Mouse (Mus musculus) B cell, adult (primary cell): ENCODE results near the gene Med19. TPM values are rescaled to one million over a fixed set of nuclear protein-coding genes. Genes with fewer than 3 reads are reported as not detected.

Source experiments
- total RNA-seq: library from RNA; stranded (reverse); gene quantifications from 4 replicates; pipeline ENCODE4 v1.2.4, GENCODE M21; 2023; ENCODE audit not compliant: inconsistent age

Gene Med19
- 14.5 to 17.4 TPM (median 16.1 TPM) in 4 replicates for total RNA-seq

DNA sequence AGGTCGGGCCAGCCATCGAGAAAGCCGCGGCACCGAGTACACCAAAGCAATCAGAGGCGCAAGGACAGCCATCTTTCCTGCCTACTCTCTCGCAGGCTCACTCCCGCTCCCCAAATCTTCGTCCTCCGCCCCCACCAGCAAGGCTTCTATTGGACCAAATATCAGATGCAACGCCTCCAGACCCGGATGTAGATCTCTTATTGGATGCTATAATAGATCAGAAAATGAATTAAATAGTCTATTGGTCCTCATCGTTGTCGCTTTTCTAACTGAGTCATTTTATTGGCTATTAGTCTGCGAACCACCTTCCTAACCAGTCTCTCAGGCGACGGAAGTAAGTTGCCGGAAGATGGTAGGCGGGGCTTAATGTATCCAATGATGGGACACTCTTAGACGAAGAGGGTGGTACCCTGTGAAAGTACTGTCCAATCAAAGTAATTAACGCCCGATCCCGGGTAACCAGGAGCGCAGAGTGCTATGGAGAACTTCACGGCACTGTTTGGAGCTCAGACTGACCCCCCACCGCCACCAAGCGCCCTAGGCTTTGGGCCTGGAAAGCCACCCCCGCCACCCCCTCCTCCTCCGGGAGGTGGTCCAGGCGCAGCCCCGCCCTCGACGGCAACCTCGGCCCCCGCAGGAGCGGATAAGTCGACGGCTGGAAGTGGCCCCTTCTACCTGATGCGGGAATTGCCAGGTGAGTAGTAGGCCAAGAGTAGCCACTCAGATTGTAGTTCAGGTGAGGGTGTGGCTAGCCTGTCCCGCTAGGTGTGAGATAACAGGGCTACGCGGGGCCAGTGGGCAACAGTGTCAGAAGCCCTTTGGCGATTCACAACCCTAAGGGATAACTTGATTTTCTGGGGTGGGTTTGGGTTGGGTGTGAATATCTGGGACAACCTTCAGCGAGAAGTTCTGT, at the start of gene Med19, which contains the start of gene Gm28635:
Gene Med19 (plus strand): TSS at position 435 of the 913 bp plus-strand sequence.
Gene Gm28635 (minus strand): TSS at position 74 of the 913 bp plus-strand sequence.

DNA sequence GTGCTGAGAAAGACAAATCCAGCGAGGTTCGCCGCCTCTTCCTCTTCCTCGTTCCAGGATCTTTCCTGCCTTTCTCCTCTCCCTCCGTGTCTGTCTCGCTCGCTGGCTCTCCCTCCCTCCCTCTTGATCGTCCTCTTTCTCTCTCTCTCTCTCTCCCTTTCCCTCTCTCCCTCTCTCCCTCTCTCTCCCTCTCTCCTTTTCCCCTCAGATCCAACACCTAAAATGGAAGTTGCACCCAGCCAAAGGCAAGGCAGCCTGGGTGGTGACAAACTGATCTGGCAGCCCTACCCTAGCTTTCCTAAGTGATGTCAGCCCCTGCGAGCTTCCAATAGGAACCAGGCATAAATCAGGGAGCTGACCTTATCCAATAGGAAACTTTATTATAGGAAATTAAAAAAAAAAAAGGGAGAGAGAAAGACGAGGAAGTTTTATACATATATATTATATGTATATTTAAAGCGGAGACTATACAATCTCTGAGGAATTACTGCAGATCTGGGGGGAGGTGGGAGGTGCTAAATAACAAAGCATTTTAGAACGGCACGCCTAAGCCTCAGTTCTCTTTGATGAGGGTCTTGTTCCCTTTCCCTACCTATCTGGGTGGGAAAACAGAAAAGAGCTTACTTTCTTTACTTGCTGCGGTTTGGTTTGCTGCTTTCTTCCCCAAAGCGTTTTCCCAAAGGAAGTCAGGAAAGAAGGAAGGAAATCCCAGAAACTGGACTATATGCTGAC, 27.6 kb upstream of the Med19 start, which contains the start of gene Ctnnd1:
Gene Ctnnd1 (minus strand): TSS at position 302 of the 732 bp plus-strand sequence.

GRCm38 (mm10) chr2:84658806-84659205, 19.4 kb upstream of the Med19 start, which contains the start of gene Btbd18:
Gene Btbd18 (plus strand): TSS chr2:84659079.

GRCm38 (mm10) chr2:84670569-84670933, 7.7 kb upstream of the Med19 start, which contains the start of gene Selenoh:
Gene Selenoh (minus strand): TSS chr2:84670770.

DNA sequence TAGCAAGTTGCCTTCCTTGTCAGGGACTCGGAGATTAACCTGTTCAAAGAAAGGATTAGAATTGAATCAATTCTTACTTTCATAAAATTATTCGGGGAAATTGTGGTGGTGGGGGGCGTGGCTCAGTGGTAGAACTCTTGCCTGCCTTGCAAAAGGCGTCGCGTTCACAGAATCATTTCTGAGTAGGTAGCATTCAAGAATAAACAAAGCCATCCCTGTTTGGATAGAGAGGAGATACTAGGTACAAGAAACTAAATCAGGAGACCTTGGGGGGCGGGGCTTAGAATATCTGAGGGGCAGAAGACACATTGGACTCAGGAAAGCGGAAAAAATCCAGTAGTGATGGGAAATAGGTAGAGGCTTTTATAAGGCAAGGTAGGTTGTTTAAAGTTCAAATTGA, 814 bp downstream of the Med19 start, which contains the start of gene Tmx2:
Gene Tmx2 (minus strand): TSS at position 125 of the 400 bp plus-strand sequence.

GRCm38 (mm10) chr2:84714811-84715561, 36.8 kb downstream of the Med19 start, which contains the start of gene Zdhhc5:
Gene Zdhhc5 (minus strand): TSS chr2:84715180.

GRCm38 (mm10) chr2:84727172-84727858, 49.1 kb downstream of the Med19 start, which contains the start of gene Clp1:
Gene Clp1 (minus strand): TSS chr2:84727350.

DNA sequence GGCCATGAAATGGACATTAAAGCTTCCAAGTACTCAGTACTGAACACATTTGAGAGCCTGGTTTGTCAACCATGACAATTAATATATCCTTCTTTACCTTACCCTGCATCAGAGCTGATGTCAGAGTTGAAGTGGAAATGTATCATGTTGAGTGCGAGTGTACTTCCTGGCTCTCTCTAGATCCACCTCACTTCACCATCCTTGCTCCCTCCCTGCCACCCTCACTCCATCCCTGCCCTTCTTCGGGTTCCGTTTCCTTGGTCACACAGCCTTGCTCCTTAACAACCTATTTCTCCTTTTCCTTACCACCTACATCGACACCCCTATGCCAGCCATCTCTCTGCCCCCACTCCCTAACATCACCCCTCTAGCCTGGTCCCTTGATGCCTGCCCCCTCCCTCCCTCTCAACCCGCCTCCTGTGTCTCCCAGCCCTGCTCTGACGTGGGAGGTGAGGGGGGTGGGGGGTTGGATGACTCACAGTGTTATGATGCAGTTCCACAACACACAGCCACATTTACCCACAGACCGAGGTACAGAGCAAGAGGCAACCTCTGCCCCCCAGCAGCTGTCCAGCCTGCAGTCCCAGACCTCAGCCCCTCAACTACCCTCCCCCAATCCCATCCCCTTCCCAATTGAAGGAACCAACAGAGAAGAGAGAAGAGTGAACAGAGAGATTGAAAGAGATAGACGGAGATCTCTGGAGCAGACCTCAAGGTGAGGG, 55.5 kb downstream of the Med19 start, which contains the start of gene Ypel4:
Gene Ypel4 (plus strand): TSS at position 480 of the 722 bp plus-strand sequence.

Other genes starting within 250 kb of the Med19 start
- gene Tfpi, start 201.6 kb upstream of the Med19 start, total RNA-seq: 1.6 to 2.4 TPM (median 1.9 TPM) in 4 replicates
- 1.9 to 5.0 TPM (median 3.6 TPM) in 4 replicates for gene Ctnnd1, start 27.6 kb upstream of the Med19 start, total RNA-seq
- gene Btbd18, start 19.3 kb upstream of the Med19 start, total RNA-seq: 0.22 TPM in 1 of 4 replicates, not detected in the others
- 41.0 to 52.5 TPM (median 49.9 TPM) in 4 replicates for gene Selenoh, start 7.6 kb upstream of the Med19 start, total RNA-seq
- not detected in 4 replicates for gene Gm28635, start 361 bp upstream of the Med19 start, total RNA-seq
- gene Tmx2, start 738 bp downstream of the Med19 start, total RNA-seq: 35.2 to 39.9 TPM (median 36.6 TPM) in 4 replicates
- gene Zdhhc5, start 36.8 kb downstream of the Med19 start, total RNA-seq: 52.4 to 63.1 TPM (median 59.3 TPM) in 4 replicates
- 22.6 to 25.0 TPM (median 23.5 TPM) in 4 replicates for gene Clp1, start 48.9 kb downstream of the Med19 start, total RNA-seq
- gene Ypel4, start 55.7 kb downstream of the Med19 start, total RNA-seq: 0.45 TPM in 1 of 4 replicates, not detected in the others
- not detected in 4 replicates for gene Gm19426, start 65.3 kb downstream of the Med19 start, total RNA-seq
- gene Serping1, start 97.0 kb downstream of the Med19 start, total RNA-seq: 0.30 to 0.93 TPM (median 0.51 TPM) in 4 replicates
- 9.9 to 13.6 TPM (median 11.4 TPM) in 4 replicates for gene Ube2l6, start 120.4 kb downstream of the Med19 start, total RNA-seq
- gene Smtnl1, start 144.2 kb downstream of the Med19 start, total RNA-seq: not detected in 4 replicates
- 16.3 to 24.5 TPM (median 21.0 TPM) in 4 replicates for gene Timm10, start 148.6 kb downstream of the Med19 start, total RNA-seq
- gene Slc43a1, start 160.4 kb downstream of the Med19 start, total RNA-seq: 5.3 to 9.8 TPM (median 7.3 TPM) in 4 replicates
- 1.3 TPM in 1 of 4 replicates, not detected in the others for gene Rtn4rl2, start 208.3 kb downstream of the Med19 start, total RNA-seq